Mouse (Mus musculus): ENCODE results near the gene Vti1b.

Gene Vti1b

DNA sequence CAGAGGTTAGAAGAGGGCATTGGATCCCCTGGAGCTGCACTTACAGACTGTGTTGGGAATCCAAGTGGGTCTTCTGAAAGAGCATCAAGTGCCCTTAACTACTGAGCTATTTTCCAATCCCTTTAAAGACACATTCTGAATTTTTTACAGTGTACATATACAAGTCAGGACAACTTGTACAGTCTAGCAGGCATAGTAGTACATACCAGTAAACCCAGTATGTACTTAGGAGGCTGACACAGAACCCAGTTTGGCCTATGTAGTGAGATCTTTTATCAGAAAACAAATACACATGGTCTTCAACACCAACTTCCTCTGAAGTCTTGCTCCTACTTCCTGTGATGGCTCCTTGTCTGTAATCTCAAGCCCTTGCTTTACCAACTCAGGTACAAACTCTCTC is 33.5 kb downstream of the Vti1b start:
- no peak for DNase-seq (ENCODE audit: low read depth in 2 of 2, low spot score in 2 of 2)

DNA sequence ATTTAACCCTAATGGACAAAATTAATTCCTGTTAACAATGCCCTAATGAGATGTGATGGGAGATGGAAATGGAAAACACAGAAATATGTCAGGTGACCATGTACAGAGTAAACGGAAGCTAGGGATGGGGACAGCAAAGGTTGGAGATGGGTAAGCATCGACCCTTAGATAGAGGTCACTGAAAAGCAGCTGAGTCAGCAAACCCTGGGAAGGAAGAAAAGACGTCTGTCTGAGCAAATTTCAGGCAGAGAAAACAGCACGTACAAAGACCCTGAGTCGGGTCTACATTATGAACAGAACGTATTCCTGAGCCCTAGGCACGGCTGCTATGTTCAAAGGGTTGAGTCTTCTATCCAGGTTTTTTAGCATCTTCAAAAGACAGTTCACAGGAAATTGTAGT is 35.5 kb downstream of the Vti1b start:
- no peak for DNase-seq (ENCODE audit: low read depth in 2 of 2, low spot score in 2 of 2)

DNA sequence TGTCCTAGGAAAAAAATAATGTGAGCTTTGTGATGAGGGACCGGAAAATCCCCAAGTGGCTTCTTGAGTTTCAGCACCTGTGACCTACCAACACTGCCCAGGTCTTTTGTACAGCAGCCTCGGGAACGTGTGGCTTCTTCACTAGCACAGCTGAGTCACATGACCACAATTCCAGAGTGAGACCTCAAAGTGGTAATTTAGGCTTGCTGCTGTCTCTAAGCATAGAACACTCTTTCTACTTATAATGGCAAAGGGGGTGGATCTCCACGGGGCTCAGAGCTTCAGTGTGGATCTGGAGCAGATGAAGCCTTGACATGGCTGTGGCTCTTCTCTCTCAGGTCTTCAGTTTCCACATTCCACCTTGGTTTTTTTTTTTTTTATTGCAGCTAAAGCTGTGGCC is 37.4 kb downstream of the Vti1b start:
- DNase-seq (ENCODE audit: low read depth in 2 of 2, low spot score in 2 of 2): no peak

DNA sequence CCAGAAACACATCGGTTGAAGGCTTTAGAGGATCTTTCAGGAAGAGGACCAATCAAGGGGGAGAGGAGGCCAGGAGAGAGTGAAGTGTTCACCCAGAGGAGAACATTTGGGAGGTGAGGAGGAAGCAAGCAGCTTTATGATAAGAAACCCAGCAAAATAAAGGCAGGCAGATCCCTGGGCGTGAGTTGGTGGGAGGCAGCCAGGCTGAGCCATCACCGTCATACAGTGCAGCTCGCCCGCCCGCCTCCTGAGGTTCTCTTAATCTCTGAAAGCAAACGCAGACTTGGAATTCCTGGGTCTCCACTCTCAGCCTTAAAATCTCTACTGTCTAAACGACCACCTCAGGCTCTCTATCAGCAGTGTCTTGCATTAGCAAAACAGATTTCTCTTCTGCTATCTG is 37.8 kb downstream of the Vti1b start:
- no peak for DNase-seq (ENCODE audit: low read depth in 2 of 2, low spot score in 2 of 2)

DNA sequence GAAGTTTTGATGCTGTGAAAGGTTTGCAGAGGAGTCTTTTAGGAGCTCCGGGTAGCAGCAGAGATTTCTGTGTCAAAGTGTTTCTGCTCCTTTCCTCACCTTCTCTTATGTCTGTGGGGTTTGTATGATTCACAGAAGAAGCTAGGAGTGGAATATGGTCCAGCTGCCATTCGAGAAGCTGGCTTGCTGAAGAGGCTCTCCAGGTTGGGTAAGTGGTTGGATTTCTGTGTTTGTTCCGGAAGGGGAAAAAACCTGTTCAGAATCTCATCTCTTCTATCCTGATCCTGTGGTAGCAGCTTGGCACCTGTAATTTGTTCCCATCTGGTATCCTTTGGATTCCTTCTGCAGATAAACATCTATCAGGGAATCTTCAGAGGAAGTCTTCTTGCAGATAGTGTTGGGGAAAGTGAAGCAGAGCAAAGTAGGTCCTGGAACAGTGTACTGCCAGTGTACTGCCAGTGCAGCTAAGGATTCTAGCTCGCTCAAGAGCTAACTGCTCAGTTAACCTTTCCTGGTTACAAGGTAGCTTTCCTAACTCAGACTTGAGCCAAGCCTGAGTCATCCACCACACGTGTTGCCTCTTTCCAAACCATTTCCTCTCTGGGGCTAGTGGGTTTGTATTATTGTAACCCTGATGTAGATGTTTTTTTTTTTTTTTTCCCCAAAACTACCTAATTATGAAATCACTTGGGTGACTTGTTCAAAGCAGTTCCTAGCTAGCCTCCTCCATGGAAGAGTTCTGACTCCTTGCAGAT is 40.6 kb downstream of the Vti1b start:
- DNase-seq (ENCODE audit: low read depth in 2 of 2, low spot score in 2 of 2): no peak

DNA sequence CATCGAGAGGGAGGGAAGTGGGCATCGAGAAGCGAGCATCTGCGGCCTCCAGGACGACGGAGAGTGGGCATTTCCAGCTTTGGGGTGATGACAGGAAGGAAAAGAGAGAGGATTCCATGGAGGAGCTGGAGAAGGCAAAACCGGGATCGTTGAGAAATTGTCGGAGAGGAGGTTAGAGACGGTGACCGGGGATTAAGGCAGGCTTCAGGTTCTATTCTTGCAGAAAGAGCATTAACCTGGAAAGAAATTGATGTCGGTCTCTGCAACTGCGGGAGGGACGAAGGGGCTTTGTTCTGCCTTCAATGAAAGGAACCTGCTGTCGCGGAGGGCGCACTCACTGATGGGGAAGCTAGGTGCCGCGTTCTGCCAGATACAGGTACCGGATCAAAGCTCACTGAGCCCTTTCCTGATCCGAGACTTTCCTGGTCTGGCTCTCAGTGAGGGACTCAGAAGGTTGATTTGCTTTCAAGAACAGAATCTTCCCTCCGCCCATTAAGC is 41.2 kb downstream of the Vti1b start:
- DNase-seq (ENCODE audit: low read depth in 2 of 2, low spot score in 2 of 2): no peak

DNA sequence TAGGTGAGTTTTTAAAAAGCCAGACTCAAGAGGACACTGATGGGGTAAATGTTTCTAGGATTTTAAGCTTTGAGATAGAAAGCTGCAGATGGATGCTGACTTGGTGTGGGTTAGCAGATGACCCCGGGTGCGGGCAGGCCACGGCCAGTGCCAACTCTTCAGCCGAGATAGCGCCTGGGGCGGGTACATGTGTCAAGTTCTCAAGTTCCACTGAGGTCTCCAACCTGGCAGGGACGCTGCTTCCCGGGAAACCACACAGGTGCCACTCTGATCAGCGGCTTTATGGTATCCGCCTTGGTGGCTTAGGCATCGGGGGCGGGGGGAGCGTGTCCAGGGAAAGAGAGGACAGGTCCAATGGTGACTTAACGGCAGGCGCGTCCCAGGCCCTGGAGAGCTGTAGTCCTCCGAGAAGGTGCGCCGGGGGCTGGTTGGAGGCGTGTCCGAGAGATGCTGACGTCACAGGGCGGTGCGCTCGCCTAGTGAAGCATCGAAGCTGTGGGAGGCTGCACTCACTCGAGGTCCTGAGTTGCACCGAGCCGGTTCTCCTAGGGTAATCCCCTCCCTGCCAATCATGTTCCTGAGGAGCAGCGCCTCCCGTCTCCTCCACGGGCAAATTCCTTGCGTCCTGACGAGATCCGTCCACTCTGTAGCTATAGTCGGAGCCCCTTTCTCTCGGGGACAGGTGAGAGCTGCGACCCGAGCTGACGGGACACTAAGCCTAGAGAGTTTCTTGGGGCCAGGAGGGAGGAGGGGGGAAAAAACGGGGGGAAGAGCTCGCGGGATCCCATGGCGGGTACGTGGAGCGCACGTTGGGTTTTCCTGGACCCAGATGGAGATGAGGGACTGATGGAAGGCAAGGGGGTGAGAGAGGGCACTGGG is 41.9 kb downstream of the Vti1b start, which contains the start of gene Arg2:
Gene Arg2 (plus strand): TSS at position 479 of the 879 bp plus-strand sequence.
- peak; percentile 55 to 72 for DNase-seq (ENCODE audit: low read depth in 2 of 2, low spot score in 2 of 2)

DNA sequence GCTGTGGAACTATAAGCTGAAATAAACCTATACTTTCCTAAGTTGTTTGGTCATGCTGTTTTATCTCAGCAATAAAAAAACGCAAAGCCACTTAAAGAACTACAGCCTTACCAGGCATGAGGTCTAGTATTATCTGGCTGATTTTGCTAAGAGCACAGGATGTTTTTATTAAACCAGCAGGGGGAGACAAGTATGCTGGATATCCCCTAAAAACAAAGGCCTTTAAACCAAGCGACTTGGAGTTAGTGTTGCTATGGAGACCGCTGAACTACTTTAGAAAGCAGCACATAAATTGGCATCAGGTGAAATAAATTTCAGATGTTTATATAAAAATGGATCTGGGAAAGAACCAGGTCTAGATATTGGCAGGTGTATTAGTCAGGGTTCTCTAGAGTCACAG is 49.6 kb downstream of the Vti1b start:
- DNase-seq (ENCODE audit: low read depth in 2 of 2, low spot score in 2 of 2): no peak

DNA sequence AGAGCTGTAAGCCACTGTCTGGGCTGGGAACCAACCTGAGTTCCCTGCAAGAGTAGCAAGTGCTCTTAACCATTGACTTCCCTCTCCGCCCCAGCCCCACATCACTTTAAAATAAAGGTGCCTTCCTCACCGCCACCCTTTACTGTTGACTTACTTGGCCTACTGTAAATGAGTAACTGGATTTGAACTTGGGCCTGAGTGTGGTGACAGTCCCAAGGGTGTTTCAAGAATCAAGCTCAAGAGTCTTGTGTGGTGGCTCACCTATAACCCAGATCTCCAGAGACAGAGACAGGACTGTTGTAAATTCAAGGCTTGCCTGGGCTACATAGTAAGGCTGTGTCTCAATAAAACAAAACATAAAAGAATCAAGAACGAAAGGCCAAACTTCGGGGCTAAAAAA is 53.5 kb downstream of the Vti1b start:
- no peak for DNase-seq (ENCODE audit: low read depth in 2 of 2, low spot score in 2 of 2)
